Mouse (Mus musculus) limb, embryonic 13.5 days (tissue): ENCODE results near the gene Brk1. TPM values are rescaled to one million over a fixed set of nuclear protein-coding genes. Genes with fewer than 3 reads are reported as not detected.

Source experiments
- ATAC-seq: fragments of 200-750 bp; cut with Nextera tagmentation; 2 replicates; pipeline ENCODE4 v1.8.0; 2017; ENCODE audit warnings: low read depth, moderate number of reproducible peaks, moderate TSS enrichment; ENCODE audit not compliant: low FRiP score
- H3K27ac ChIP-seq: fragments of 300-500 bp; sonication (generic); 2 replicates; pipeline ENCODE4 v1.5.1; 2015; ENCODE audit warnings: inconsistent platforms, mild to moderate bottlenecking, moderate library complexity
- H3K27me3 ChIP-seq: fragments of 300-500 bp; sonication (generic); 2 replicates; pipeline ENCODE4 v1.6.1; 2015; ENCODE audit warnings: mild to moderate bottlenecking, inconsistent platforms
- H3K36me3 ChIP-seq: fragments of 300-500 bp; sonication (generic); 2 replicates; pipeline ENCODE4 v1.6.1; 2015; ENCODE audit warnings: inconsistent platforms, mild to moderate bottlenecking, moderate library complexity
- H3K4me1 ChIP-seq: fragments of 300-500 bp; sonication (generic); 2 replicates; pipeline ENCODE4 v1.6.1; 2015; ENCODE audit warnings: inconsistent platforms
- H3K4me2 ChIP-seq: fragments of 300-500 bp; sonication (generic); replicated peaks from 2 replicates; pipeline ENCODE4 v1.6.1; 2015; ENCODE audit warnings: inconsistent platforms, mild to moderate bottlenecking, moderate library complexity
- H3K4me3 ChIP-seq: fragments of 300-500 bp; sonication (generic); 2 replicates; pipeline ENCODE4 v1.5.1; 2015; ENCODE audit warnings: moderate library complexity, mild to moderate bottlenecking, inconsistent platforms
- H3K9ac ChIP-seq: fragments of 300-500 bp; sonication (generic); 2 replicates; pipeline ENCODE4 v1.6.1; 2015; ENCODE audit warnings: mild to moderate bottlenecking, inconsistent platforms
- H3K9me3 ChIP-seq: fragments of 300-500 bp; sonication (generic); 2 replicates; pipeline ENCODE4 v1.6.1; 2016; ENCODE audit warnings: inconsistent platforms
- WGBS: fragments of 180-500 bp; shearing (Covaris S2); methylation state at CpG from one replicate; pipeline ENCODE4 v1.1.7; 2015; 5-methylcytosine and 5-hydroxymethylcytosine counted together
- polyA plus RNA-seq: library from polyadenylated mRNA; unstranded; fragments of >200 nt; fragmentation: Nextera tagmentation; extraction: Ambion mirVana; gene quantifications from 2 replicates; pipeline ENCODE4 v1.2.1, GENCODE M21; 2015

Brk1 gene
- polyA plus RNA-seq, 1 experiment from 2014 or later, result 232 TPM

DNA sequence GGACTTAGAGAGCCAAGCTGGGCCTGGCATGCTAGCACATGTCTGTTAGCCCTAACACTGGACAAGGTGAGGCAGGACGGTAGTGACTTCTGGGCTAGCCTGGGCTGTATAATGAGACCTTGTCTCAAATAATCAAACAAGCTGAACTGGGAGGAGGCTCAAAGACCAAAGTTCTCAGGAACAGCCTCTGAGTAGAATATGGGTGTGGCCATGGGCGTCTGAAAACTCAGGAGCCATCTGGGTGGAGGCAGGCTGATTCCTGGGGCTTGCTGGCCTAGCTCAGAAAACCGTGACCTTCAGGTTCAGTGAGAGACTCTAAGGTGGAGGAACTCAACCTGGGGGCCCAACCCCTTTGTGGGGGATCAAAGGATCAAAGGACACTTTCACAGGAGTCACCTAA is 47.1 kb downstream of the Brk1 start:
- no peak overlapping the region for H3K9ac ChIP-seq
- H3K4me2 ChIP-seq, result no peak overlapping the region
- no peak overlapping the region for H3K27ac ChIP-seq
- no peaks in the 10 kb centered on the region for H3K36me3 ChIP-seq
- no peak for ATAC-seq
- no peaks in the 10 kb centered on the region for H3K4me1 ChIP-seq
- no peaks in the 10 kb centered on the region; the same call in 1 of the 2 replicates for H3K9me3 ChIP-seq
- WGBS, result 51% methylated on average over 3 of the region's 3 CpGs
- no peak overlapping the region for H3K4me3 ChIP-seq
- H3K27me3 ChIP-seq, result no peaks in the 10 kb centered on the region

DNA sequence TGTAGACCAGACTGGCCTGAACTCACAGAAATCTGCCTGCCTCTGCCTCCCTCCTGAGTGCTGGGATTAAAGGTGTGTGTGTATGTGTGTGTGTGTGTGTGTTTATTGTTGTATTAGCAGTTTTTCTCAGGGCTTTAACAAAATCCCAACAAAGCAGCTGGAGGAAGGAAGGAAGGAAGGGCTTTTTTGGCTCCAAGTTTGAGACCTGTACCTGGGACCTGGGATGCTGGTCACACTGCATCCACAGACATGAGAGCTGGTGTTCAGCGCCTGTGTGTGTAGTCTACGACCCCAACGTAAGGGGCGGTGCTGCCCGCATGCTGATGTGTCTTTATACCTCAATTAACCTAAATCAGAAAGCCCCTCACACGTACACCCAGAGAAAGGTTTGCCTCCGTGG is 49.0 kb downstream of the Brk1 start:
- H3K4me3 ChIP-seq, result no peak overlapping the region
- H3K4me2 ChIP-seq, result no peak overlapping the region
- H3K9ac ChIP-seq, result no peak overlapping the region
- no peaks in the 10 kb centered on the region for H3K4me1 ChIP-seq
- no peak for ATAC-seq
- 91% methylated on average over 7 of the region's 7 CpGs for WGBS
- H3K36me3 ChIP-seq, result no peaks in the 10 kb centered on the region
- no peaks in the 10 kb centered on the region; the same call in 1 of the 2 replicates for H3K9me3 ChIP-seq
- H3K27me3 ChIP-seq, result no peaks in the 10 kb centered on the region
- no peak overlapping the region for H3K27ac ChIP-seq

DNA sequence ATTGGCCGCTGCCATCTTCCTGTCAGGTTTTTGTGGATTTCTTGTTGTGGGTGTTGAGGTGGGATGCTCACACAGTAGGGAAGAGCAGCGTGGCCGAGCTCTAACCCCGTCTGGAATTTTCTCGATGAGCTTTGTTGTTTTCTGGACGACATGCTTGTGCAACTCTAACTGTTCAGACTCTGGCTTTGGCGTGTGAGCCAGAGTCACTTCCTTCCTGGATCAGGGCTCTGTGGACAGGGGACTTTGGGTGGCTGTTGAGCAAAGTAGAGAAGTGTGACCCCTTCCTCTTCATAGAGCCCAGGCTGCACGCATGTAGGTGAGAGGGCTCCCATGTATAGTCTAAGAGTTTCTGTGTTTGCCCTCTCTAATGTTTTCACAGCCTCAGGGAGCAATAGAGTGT is 49.5 kb downstream of the Brk1 start:
- no peaks in the 10 kb centered on the region for H3K27me3 ChIP-seq
- ATAC-seq, result no peak
- H3K27ac ChIP-seq, result no peak overlapping the region
- no peak overlapping the region for H3K4me3 ChIP-seq
- H3K4me2 ChIP-seq, result no peak overlapping the region
- H3K36me3 ChIP-seq, result no peaks in the 10 kb centered on the region
- H3K9ac ChIP-seq, result no peak overlapping the region
- no peaks in the 10 kb centered on the region for H3K4me1 ChIP-seq
- 75% methylated on average over 8 of the region's 8 CpGs for WGBS
- H3K9me3 ChIP-seq, result no peaks in the 10 kb centered on the region; the same call in 1 of the 2 replicates

DNA sequence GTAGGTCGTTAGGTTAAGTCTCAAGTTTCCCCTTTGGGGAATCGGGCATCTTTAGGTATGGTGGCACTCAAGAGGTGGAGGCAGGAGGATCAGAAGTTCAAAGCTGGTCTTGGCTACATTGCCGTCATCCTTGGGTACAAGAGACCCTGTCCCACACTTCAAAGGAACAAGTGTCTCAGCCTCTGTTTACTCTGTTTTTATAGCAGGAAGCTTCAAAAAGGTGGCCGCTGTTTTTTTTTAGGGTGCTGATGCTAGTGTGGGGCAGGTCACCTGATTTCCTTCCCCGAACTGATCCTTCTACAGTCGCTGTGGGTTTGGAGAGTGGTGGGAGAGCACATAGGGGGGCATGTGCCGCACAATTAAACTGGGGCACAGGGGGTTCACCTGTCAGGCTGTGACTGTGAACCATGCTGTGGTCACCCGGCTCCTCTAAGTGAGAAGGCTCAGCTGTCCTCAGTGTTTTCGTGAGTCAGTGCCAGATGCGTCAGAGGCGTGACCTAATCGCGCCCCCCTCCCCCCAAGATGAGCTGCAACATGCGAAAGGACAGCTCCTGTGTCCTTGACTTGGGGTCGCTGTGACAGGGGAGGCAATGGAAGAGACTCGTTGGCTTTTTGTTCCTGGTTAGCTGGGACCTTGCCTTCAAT is 50.3 kb downstream of the Brk1 start:
- Histone ChIP-seq H3K4me2 (no peak overlapping the region), H3K27me3 (no peaks in the 10 kb centered on the region), H3K9me3 (no peaks in the 10 kb centered on the region; the same call in 1 of the 2 replicates), H3K9ac (no peak overlapping the region), H3K4me3 (no peak overlapping the region), H3K4me1 (no peaks in the 10 kb centered on the region), H3K27ac (no peak overlapping the region), H3K36me3 (no peaks in the 10 kb centered on the region)
- WGBS, result 49% methylated on average over 16 of the region's 16 CpGs
- ATAC-seq, result no peak

DNA sequence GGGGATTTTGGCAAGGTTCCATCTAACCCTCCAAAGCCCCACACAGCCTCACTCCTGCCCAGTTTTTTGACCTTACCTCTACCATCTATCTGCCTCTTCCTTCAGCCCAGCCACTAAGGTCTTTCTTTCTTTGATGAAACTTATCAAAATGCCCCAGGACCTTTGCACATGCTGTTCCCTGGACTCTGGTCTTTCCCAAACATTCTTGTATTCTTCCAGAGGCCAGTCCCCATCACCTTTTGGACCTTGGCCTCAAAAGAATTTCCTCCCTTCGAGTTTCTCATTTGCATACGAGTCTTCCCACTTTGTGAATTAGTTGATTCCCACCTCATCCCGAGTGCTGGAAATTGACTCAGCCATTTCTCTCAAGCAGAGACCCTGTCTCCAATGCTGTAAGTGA is 50.9 kb downstream of the Brk1 start:
- no peak overlapping the region for H3K4me3 ChIP-seq
- 88% methylated on average over 3 of the region's 3 CpGs for WGBS
- ATAC-seq, result no peak
- no peaks in the 10 kb centered on the region for H3K27me3 ChIP-seq
- no peak overlapping the region for H3K27ac ChIP-seq
- H3K9ac ChIP-seq, result no peak overlapping the region
- no peaks in the 10 kb centered on the region for H3K4me1 ChIP-seq
- no peaks in the 10 kb centered on the region for H3K36me3 ChIP-seq
- H3K9me3 ChIP-seq, result no peaks in the 10 kb centered on the region; the same call in 1 of the 2 replicates
- no peak overlapping the region for H3K4me2 ChIP-seq

DNA sequence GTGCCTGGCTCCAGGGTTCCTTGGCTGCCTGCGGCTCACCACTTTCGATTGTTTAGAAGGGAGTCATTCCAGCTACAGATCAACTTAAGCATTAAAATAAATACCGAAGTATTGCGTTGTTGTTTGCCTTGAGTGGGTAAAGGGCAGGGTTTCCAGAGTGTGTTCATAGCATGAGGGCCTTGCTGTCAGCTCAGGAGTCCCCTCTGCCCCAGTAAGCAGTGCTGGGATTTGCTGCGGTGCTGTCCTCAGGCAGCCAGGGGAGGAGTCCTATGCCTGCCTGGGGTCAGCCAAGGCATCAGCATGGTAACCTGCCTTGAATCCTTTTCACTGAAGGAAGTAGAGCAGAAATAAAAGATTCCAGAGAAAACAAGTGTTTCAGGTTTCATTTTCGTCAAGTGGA is 52.3 kb downstream of the Brk1 start:
- no peaks in the 10 kb centered on the region for H3K27me3 ChIP-seq

DNA sequence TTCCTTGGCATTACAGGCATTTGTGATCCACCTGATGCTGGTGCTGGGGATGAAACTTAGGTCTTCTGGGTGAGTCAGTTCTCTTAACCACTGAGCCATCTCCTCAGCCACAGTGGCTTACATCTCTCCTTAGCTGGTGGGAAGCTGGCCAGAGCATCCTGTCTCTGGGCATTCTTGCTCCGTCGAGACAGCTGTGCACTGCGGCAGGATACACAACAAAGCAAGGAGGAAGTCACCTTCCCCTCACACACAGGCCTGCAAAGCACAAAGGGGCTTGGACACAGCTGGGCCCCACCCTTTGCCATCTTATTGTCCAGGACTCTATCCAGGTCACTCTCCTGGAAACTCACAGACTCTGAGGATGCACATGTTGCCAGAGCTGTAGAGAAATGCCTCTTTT is 53.7 kb downstream of the Brk1 start:
- 67% methylated on average over 3 of the region's 3 CpGs for WGBS
- Histone ChIP-seq H3K4me2 (no peak overlapping the region), H3K4me3 (no peak overlapping the region), H3K9ac (no peak overlapping the region), H3K27ac (no peak overlapping the region; the same call in 1 of the 2 replicates), H3K9me3 (no peaks in the 10 kb centered on the region; the same call in 1 of the 2 replicates), H3K4me1 (peaks cover 5% of the 10 kb centered on the region; the same call in 1 of the 2 replicates), H3K27me3 (no peaks in the 10 kb centered on the region), H3K36me3 (no peaks in the 10 kb centered on the region)
- no peak for ATAC-seq

More for the DNA sequence above, 52.3 kb downstream of the Brk1 start:
- no peak overlapping the region for H3K27ac ChIP-seq
- H3K4me2 ChIP-seq, result no peak overlapping the region
- H3K4me1 ChIP-seq, result peaks cover 5% of the 10 kb centered on the region; the same call in 1 of the 2 replicates
- H3K9ac ChIP-seq, result no peak overlapping the region
- H3K4me3 ChIP-seq, result no peak overlapping the region
- no peaks in the 10 kb centered on the region; the same call in 1 of the 2 replicates for H3K9me3 ChIP-seq
- 84% methylated on average over 6 of the region's 6 CpGs for WGBS
- ATAC-seq, result no peak
- H3K36me3 ChIP-seq, result no peaks in the 10 kb centered on the region

DNA sequence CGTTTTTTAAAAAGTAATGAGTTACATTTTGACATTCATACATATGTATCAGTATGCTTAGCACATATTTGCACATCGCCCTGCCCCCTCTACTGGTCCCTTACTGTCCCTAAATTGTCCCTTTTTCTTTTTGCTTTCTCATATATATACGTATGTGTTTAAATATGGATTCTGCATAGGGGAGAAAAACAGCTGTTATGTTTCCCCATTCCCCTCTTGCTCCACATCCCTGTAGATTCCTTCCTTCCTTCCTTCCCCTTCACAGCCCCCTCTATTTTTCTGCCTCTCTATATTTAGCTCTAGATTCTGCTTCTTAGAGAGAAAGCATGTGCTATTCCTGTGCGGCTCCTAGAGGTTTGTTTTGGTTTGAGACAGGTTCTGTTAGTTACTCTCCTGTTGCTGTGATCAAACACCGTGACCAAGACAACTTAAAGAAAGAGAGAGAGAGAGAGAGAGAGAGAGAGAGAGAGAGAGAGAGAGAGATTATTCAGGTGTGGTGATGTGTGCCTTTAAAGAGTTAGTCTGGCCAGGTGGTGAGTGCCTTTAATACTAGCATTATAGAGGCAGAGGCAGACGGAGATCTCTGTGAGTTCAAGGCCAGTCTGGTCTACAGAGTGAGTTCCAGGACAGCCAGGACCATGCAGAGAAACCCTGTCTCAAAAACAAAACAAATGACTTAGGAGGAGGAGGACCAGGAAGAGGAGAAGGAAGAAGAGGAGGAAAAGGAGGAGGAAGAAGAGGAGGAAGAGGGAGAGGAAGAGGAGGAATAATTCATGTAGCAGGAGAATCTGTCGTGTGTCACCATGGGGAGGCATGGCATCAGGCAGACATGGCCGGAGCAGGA is 55.3 kb downstream of the Brk1 start:
- Histone ChIP-seq H3K27me3 (no peaks in the 10 kb centered on the region), H3K9ac (no peak overlapping the region), H3K36me3 (no peaks in the 10 kb centered on the region), H3K4me1 (peaks cover 5% of the 10 kb centered on the region; the same call in 1 of the 2 replicates), H3K4me2 (no peak overlapping the region), H3K9me3 (no peaks in the 10 kb centered on the region; the same call in 1 of the 2 replicates), H3K27ac (no peak overlapping the region), H3K4me3 (no peak overlapping the region)
- ATAC-seq, result no peak
- 69% methylated on average over 8 of the region's 8 CpGs for WGBS

DNA sequence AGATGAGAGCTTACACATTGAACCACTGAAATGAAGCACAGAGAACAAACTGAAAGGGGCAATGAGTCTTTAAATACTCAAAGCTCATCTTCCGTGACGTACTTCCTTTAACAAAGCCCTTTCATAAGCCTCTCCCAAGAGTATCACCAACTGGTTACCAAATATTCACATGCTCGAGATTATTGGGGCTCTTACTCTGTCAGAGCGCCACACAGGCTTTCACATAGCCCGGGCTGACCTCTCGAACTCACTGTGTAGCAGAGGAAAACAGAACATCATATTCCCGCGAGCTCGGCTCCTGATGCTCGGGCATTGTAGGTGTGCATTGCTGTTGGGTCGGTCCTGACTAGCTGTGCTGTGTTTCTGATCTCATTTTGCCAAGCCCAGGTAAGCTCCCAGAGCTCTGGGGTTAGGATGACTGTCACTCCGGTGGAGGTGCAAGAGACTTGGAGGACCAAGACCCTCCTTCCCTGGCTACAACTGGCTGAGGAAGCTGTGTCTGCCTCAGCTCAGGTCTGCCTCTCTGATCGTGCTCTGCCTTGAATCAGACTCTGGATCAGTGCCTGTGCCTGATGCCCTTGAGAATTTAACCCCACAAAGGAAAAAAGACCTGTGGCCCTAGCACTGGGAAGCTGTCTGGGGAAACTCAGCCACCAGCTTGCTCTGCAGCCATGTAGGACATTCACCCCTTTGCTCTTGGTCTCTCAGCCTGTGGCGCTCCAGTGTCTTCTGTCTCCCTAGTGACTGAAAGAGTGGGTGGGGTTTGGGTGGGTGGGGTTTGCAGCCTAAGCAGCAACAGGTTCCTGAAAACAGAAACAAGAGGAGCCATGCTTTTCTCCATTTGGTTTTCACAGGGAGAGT is 56.1 kb downstream of the Brk1 start:
- Histone ChIP-seq H3K4me3 (no peak overlapping the region), H3K27ac (no peak overlapping the region), H3K36me3 (no peaks in the 10 kb centered on the region), H3K9me3 (no peaks in the 10 kb centered on the region; the same call in 1 of the 2 replicates), H3K27me3 (no peaks in the 10 kb centered on the region), H3K4me1 (peaks cover 5% of the 10 kb centered on the region; the same call in 1 of the 2 replicates), H3K9ac (no peak overlapping the region), H3K4me2 (no peak overlapping the region)
- no peak for ATAC-seq
- 68% methylated on average over 14 of the region's 14 CpGs for WGBS

DNA sequence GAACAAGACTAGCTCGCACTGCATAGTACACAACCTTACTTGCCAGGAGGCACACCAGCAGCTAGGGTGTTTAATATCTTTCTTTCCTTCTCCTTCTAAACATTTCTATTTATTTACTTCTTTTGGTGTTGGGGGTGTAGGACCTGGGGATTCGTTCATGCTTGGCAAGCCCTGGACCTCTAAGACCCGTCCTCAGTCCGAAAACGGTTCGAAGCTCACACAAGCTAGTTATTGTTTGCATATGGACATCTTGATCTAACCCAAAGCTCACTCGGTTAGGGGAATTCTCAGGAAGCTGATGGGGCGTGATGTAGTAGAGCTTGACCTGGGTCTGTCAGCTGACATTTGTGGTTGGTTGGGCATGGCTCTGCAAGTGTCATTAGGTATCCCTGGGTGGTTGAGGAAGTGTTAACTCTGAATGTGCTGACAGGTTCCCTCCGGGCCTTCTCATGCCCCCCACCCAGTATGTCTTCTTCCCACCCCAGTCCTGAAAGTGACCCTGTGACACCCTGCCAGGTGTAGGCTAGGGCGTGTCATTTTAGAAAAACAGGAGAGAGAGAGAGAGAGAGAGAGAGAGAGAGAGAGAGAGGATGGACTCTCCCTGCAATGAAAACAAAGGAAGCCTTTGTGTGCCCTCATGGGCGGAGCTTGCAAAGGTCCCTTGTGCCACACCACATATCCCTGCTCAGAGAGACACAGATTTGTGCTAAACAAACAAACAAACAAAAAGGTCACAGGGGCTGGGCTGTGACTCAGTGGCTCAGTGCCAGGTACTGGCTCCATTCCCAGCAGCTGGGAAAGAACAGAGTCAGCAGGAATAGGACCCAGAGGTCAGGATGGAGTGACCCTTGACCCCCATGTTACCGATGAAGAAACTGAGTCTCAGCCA is 57.0 kb downstream of the Brk1 start:
- H3K36me3 ChIP-seq, result no peaks in the 10 kb centered on the region
- 0 out of 2 replicates have a peak, but pooled peaks cover 5% of the 10 kb centered on the region for H3K9me3 ChIP-seq
- no peak overlapping the region for H3K4me3 ChIP-seq
- no peaks in the 10 kb centered on the region for H3K27me3 ChIP-seq
- no peak overlapping the region for H3K27ac ChIP-seq
- H3K4me1 ChIP-seq, result peaks cover 5% of the 10 kb centered on the region; the same call in 1 of the 2 replicates
- no peak for ATAC-seq
- H3K4me2 ChIP-seq, result no peak overlapping the region
- WGBS, result 70% methylated on average over 12 of the region's 12 CpGs
- no peak overlapping the region for H3K9ac ChIP-seq
